Mouse (Mus musculus) Muller cell, postnatal 12 days (primary cell): Measurements from ENCODE around the gene Traf3ip2.
A peak's percentile ranks its signal among the peaks of the same experiment; 100 is the strongest.

Source experiments
- DNase-seq: peaks from one replicate; pipeline ENCODE4 v3.0.0-alpha.2; 2015; ENCODE audit errors: inconsistent ontology term

Gene Traf3ip2

GRCm38 (mm10) chr10:39631627-39632026 lies 18.9 kb downstream of the Traf3ip2 start:
- DNase-seq = peak; percentile 50

DNA sequence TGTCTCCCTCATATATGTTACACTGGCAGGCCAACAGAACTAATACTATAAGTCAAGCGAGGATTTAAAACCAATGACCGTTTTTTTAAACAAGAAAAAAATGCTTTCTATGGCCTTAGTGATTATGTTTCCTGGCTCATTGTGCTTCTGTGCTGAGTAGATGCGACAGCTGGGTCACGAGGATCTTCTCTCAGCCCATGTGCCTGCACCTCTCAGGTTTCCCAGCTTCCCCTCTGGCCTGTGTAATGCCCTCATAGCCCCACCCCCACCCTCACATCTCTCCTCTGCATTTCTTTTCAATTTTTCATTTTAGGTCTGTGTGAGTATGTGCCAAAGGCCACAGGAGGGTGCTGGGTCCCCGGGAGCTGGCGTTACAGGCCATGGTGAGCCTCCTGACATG lies 20.6 kb downstream of the Traf3ip2 start:
- no peak for DNase-seq

DNA sequence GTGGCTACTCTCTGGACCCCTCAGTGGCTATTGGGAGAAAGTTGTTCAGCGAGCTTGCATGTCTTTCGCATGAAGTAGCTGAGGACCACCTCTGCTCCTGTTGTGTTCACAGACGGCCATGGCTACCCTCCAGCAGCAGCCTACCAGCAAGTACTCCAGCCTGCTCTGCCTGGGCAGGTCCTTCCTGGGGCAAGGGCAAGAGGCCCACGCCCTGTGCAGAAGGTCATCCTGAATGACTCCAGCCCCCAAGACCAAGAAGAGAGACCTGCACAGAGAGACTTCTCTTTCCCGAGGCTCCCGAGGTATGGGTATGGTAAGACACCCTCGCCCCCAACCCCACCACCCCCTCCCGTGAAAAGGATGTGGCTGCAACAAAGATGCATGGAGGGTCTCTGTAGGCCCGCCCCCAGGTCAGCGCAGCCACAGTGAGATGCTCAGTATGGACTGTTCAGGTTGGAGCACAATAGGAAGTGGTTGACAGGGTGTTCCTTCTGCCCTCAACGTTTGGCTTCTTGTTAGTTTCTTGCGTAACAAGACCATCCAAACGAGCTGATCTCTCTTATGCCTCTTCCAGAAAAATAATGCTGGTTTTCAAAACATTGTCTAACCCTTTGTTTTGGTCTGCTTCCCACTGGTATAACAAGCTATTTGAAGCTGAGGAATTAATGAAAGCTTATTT lies 21.8 kb downstream of the Traf3ip2 start:
- no peak for DNase-seq

DNA sequence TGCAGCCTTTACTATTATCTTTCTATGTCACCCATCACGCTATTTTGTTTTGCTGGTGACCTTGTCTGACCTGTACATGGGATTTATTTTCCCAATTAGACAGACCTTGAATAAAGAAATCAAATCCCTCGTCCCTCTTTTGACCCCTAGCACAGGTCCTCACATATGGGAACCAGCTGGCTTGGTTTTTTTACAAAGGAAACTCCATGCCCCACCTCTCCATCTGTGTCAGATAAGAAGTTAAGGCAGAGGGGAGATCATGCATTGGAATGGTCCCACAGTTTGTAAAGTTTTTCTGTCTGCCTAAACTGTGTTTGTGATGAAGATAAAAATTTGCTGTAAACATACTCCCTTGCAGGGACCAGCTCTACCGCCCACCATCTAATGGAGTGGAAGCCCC lies 26.1 kb downstream of the Traf3ip2 start:
- DNase-seq = no peak

DNA sequence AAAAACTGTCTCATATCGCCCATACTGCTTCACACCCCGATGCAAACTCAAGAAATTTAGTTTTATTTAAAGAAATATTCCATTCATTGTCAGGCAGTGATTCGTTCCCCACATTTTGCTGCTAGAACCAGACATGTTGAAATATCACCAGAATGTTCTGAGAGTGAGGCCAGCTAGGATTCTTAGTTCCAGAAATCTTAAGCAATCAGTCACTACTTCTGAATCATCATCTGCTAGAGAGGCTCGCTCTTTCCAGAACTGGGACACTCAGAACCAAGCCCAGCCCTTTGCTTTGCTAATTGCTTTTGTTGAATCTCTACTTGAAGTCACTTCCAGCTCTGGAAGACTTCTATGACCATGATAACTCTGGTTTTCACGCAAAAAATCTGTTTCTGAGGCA lies 27.0 kb downstream of the Traf3ip2 start:
- peak; percentile 70 for DNase-seq

DNA sequence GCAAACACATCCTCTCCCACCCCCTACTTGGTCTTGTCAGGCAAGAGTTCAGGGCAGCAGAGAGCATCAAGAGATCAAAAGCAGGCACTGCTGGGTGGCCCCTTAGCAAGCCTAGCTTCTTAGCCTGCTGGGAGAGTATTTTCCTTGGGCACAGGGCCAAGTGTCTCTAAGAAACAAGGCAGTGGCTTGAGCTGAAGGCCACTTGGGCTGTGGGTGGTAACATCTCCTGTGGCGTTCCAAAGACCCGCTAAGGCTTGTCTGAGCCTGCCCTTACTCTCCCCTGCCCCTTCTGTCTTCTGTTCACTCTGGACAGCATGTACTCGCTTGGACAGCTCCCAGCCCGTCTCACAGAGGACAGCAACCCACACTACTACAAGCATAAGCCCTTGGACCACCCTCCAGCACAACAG lies 28.1 kb downstream of the Traf3ip2 start:
- no peak for DNase-seq

DNA sequence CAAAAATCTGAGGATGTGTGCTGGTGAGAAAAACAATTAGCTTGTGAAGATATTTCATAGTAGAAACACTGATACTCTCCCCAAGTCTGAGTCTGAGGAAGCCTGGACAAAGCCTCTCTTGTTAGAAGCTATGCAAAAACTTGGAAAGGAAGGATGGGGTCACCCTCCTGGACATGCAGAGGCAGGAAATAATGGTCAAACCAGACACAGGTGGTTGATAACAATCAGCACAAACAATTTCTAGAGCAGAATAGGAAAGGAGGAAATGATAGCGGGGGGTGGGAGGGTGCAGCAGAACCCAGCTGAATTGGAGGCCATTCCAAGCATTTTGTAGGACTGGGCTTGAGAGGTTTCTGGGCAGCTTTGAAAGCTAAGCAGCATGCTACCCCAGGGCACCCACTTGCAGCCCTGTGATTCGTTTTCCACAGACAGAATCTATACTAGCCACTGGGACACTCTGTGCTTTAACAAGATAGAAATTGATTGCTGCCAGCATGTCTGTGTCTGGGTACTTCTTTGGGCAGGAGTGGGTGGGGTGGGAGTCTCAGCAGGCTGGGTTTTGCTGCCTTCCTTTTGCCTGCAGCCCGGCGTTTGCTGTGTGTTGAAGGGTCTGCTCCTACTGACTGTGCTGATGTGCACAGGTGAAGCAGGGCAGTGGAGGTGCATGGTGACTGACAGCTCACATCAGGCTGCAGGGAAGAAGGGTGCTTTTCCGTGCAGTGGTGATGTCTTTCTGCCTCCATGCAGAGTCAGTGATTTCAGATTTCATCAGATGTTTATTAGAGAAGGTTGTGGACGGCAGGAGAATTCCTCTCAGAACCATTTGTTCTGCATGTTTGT lies 33.3 kb downstream of the Traf3ip2 start:
- peak; percentile 45 for DNase-seq

DNA sequence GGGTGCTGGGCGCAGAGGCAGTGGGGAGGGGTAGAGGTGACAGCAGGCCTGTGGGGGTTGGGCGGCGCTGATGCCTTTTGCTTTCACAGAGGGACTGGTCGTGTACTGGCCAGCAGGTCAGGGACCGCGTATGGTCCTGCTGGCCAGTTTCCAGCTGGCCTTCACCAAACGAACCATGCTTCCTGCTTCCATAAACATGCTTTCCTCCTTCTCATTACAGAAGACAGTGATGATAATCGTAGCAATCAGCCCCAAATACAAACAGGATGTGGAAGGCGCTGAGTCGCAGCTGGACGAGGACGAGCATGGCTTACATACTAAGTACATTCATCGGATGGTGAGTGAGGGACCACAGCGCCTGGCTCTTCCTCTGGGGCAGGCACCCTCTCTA lies 33.9 kb downstream of the Traf3ip2 start:
- peak; percentile 54 for DNase-seq

DNA sequence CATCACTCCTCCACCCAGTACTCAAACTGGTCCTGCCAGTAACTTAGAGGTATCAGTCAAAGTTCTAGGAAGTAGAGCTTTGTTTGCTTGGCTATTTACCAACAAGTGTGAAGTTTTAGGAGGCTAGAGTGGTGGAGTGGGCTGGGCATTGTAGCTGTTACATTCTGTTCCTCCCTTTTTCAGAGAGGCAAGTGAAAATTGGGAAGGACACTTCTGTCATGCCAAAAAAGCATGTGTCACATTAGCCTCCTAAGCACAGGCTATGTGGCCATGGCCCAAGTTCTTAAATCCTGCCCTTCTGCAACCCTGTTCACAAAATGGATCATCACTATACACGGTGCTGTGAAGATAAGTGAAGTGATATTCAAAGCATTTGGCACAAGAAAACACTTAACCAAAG lies 34.4 kb downstream of the Traf3ip2 start:
- DNase-seq = no peak

GRCm38 (mm10) chr10:39648278-39648677 lies 35.5 kb downstream of the Traf3ip2 start:
- DNase-seq = no peak

DNA sequence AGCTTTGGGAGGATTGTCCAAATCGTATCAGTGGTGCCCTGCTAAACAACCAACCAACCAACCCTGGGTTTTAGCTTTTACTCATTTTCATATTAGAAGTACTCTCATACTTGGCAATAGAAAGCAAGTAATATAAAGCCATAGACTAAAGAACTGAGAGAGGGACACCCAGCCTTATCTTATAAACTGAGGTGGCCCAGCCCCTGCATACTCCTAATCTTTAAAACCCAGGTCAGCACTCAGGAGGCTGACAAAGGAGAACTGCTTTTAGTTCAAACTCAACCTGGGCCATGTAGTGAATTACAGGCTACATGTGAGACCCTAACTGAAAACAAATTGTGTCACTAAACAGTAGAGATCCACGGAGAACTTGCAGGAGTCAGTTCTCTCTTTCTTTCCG lies 36.8 kb downstream of the Traf3ip2 start:
- no peak for DNase-seq

- no peak for DNase-seq
Observed at GRCm38 (mm10) chr10:39650316-39650715, 37.6 kb downstream of the Traf3ip2 start.

DNA sequence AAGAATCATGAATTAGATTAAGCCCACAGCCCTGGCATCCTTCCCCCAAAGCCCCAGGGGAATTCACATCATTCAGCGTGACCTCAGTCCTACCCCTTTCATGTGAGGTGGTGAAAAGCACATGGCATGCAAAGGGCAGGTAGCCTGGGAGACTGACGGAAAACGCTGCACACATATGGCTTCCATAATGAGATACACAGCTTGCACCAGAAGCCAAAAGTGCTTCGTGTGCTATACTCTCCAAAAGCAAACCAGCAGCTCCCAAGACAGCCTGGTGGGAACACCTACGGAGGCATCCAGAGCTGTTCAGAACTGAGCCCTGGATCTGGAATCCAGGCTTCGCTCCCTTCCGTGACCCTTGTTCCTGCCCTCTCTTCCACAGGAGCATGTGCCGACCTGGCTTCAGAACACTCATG lies 41.3 kb downstream of the Traf3ip2 start:
- no peak for DNase-seq

GRCm38 (mm10) chr10:39658901-39659410 lies 46.2 kb downstream of the Traf3ip2 start:
- peak; percentile 63 for DNase-seq

DNA sequence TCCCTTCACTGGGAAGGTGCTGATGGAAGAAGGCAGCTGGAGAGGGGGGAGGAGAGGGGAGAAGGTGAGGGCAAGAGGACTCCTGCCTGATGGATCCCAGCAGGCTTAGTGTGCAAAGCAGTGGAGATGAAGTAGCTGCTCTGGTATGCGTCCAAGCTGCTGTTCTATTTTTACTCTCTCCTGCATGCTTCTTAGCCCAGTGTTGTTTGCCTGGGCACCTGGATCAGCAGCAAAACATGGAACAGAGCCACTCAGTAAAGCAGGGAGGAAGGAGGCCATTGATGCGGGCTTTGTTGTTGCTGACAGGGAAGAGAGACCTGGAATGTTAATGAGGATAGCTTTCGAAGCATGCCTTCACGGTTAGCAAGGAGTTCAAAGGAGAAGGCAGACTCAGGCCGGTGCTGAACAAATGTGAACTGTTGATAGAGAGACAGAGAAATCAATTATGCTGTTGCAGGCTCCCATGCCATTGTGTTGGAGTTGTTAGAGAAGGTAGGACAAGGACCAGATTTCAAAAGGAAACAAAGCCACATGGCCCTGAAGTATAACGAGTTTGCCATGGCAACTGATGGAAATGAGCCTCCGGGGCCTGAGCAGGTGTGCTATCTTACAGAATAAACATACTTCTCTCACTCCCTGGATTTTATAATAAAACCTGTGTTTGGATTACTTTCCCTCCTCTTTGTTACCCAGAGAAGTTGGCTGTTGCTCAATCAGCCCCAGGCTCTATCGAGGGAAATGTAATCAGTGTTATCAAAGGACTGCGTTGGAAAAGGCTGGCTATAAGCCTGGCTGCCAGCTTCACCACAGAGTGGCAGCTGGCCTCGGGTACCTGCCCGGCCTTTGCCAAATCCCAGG lies 46.9 kb downstream of the Traf3ip2 start:
- DNase-seq = peak; percentile 94

- no peak for DNase-seq
Observed at GRCm38 (mm10) chr10:39660269-39660655, 47.5 kb downstream of the Traf3ip2 start.

- no peak for DNase-seq
Observed at GRCm38 (mm10) chr10:39660698-39661097, 48.0 kb downstream of the Traf3ip2 start.

DNA sequence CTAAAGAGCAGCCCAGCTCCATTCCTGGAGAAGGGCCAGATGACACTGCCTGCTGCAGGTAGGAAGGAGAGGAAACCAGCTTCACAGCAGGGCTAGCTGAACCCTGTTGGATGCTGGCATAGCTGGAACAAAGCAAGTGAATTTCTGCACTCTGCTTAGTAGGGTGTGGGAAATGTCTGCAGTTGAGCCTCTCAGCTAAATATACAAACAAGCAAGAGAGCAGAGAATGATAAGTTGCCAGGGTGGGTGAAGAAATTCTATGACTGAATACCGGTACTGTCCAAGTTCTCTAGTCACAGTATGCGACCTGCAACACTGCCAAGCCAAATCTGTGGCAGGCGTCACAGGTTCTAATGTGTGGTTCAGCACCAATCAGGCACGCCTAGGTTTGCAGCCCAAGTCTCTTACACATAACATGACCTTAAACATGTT lies 52.4 kb downstream of the Traf3ip2 start:
- peak; percentile 36 for DNase-seq

- no peak for DNase-seq
Observed at GRCm38 (mm10) chr10:39666027-39666426, 53.3 kb downstream of the Traf3ip2 start.

- DNase-seq = no peak
Observed at GRCm38 (mm10) chr10:39671451-39671850, 58.7 kb downstream of the Traf3ip2 start.

DNA sequence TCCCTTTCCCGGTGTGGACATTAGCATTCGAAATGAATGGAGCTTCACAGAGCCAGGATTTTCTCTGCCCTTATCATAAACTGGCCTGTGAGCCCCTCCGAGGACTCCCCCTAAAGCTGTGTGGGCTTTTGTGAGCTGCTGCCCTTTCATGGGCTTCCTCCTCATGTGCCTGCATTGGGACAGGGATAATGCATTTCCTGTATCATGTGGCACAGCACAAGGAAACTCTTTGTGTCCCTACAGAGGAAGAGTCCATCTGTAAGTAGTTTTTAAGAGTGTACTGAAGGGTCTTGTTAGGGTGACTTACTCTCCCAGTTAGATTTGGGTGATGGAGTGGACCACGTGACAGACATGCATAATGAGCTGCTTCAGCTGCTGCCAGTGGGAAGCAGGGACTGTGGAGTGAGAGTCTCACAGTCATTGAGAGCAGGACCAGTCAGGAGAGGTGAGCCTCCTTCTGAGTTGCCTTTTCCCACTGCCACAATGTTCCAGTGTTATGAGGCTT lies 59.9 kb downstream of the Traf3ip2 start:
- no peak for DNase-seq

DNA sequence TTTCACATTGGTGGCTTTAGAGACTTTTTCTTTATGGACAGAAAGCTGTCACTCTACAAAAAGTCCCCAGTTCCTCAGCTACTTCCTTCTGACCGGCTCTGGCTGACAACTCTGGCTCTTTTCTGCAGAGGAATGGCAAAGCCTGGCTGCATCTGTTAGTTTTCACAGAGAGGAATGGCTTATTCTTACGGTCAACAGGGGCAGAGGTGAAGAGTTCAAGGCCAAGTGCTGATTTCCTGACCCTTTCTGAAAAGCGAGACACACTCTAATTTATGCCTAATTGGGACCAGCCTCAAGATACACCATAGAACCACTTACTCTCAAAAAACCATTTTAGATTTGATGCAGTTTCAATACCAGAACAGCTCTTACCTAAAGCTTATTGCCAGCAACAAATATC lies 61.4 kb downstream of the Traf3ip2 start:
- no peak for DNase-seq
